Mouse (Mus musculus) embryonic facial prominence, embryonic 10.5 days (tissue): ENCODE measurements around the gene Pgpep1. TPM values are rescaled to one million over a fixed set of nuclear protein-coding genes. Genes with fewer than 3 reads are reported as not detected.

ENCODE experiments used
- DNase-seq: peaks from one replicate; pipeline ENCODE4 v3.0.0-alpha.2; 2017; ENCODE audit warnings: low spot score
- H3K27ac ChIP-seq: fragments of 300-500 bp; sonication (generic); replicated peaks from 2 replicates; pipeline ENCODE4 v1.5.1; 2016; ENCODE audit warnings: mild to moderate bottlenecking
- H3K27me3 ChIP-seq: fragments of 300-500 bp; sonication (generic); replicated peaks from 2 replicates; pipeline ENCODE4 v1.6.1; 2016; ENCODE audit warnings: low read depth, mild to moderate bottlenecking; ENCODE audit not compliant: poor library complexity, severe bottlenecking
- H3K36me3 ChIP-seq: fragments of 300-500 bp; sonication (generic); replicated peaks from 2 replicates; pipeline ENCODE4 v1.6.1; 2016; ENCODE audit warnings: mild to moderate bottlenecking, moderate library complexity
- H3K4me1 ChIP-seq: fragments of 300-500 bp; sonication (generic); 2 replicates; pipeline ENCODE4 v1.6.1; 2016
- H3K4me3 ChIP-seq: fragments of 300-500 bp; sonication (generic); 2 replicates; pipeline ENCODE4 v1.5.1; 2016; ENCODE audit warnings: mild to moderate bottlenecking, moderate library complexity
- H3K9me3 ChIP-seq: fragments of 300-500 bp; sonication (generic); 2 replicates; pipeline ENCODE4 v1.6.1; 2016; ENCODE audit warnings: mild to moderate bottlenecking
- WGBS: fragments of 180-500 bp; shearing (Covaris S2); methylation state at CpG from one replicate; pipeline ENCODE4 v1.1.7; 2016; 5-methylcytosine and 5-hydroxymethylcytosine counted together
- polyA plus RNA-seq: library from polyadenylated mRNA; unstranded; fragments of >200 nt; fragmentation: Nextera tagmentation; extraction: Ambion mirVana; gene quantifications from 2 replicates; pipeline ENCODE4 v1.2.1, GENCODE M21; 2016

Pgpep1 gene
- polyA plus RNA-seq, 1 experiment from 2014 or later = 51.8 TPM

DNA sequence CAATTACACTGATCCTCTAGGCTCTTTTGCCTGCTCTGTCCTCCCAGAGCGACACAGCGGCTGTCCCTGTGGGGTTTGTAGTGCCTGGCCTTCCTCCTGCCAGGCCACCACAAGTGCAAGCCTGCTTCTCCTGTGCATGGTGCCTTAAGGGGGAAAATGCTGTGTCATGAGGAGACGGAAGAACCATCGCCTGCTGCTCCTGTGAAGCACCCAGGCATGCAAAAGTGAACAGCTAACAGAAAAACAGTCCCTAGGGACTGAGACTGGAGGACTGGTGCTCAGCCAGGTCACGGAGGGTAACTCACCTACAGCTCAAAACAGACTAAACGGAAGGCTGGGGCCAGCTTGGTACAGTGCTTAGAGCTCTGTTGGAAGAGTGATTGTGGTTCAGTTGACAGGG, 24.7 kb downstream of the Pgpep1 start:
- H3K36me3 ChIP-seq = no peaks in the 10 kb centered on the region
- no peaks in the 10 kb centered on the region for H3K9me3 ChIP-seq
- H3K27me3 ChIP-seq = peaks cover 34% of the 10 kb centered on the region
- no peak overlapping the region for H3K4me3 ChIP-seq
- no peak for DNase-seq
- 78% methylated on average over 6 of the region's 6 CpGs for WGBS
- peaks cover 40% of the 10 kb centered on the region for H3K4me1 ChIP-seq
- no peak overlapping the region; the same call in 1 of the 2 replicates for H3K27ac ChIP-seq

DNA sequence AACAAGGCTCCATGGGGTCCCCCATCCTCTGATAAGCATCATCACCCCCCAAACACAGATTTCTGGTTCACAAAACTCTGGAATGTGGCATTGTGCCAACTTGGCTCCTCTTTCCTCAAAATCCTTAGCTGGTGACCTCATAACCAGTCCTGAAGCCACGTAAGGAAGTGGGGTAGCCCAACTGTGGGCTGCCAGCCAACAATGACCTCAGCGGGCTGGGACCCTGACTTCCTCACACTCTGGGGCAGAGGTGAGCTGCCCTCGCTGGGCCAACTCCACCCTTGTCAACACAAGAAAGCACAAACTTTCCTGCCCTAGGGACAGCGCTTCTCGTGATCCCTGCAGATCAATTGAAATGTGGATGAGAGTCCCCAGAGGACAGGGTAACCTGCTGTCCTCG, 26.1 kb downstream of the Pgpep1 start:
- Histone ChIP-seq H3K27ac (no peak overlapping the region), H3K4me1 (peaks cover 55% of the 10 kb centered on the region)

DNA sequence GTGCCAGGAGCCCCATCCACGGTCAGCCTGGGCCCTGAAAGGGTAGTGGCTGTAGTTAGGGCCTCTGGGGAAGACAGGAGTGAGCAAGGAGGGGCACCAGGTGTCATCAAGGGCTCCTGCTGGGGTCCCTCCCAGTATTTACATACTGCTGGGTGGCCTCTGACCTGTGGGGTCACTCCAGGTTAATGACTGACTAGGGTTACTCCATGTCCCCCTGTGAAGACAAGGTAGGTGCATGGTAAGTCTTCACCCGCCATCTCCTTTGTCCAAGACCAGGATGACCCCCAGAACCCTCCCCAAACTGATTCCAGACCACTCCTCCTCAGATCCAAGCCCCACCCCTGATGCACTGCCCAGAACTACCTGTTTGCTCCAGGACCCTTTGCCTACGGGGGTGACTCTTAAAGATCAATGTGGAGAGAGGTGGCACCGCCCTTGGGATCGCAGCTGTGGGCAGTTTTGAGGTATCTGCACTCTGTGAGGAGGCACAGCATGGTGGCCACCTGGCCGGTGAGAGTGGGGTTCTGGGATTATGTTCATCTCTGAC, 27.8 kb downstream of the Pgpep1 start, which contains the start of gene Gdf15:
Gene Gdf15 (minus strand): TSS at position 111 of the 547 bp plus-strand sequence.
- H3K27ac ChIP-seq = no peak within 1 kb of the TSS; the same call in 1 of the 2 replicates
- peak within 1 kb of the TSS; percentile 16; the same call in 1 of the 2 replicates for H3K4me3 ChIP-seq

More for the DNA sequence above, 26.1 kb downstream of the Pgpep1 start:
- H3K9me3 ChIP-seq = no peaks in the 10 kb centered on the region
- H3K27me3 ChIP-seq = peaks cover 37% of the 10 kb centered on the region
- H3K36me3 ChIP-seq = no peaks in the 10 kb centered on the region
- DNase-seq = no peak
- H3K4me3 ChIP-seq = no peak overlapping the region
- WGBS = 65% methylated on average over 6 of the region's 6 CpGs

DNA sequence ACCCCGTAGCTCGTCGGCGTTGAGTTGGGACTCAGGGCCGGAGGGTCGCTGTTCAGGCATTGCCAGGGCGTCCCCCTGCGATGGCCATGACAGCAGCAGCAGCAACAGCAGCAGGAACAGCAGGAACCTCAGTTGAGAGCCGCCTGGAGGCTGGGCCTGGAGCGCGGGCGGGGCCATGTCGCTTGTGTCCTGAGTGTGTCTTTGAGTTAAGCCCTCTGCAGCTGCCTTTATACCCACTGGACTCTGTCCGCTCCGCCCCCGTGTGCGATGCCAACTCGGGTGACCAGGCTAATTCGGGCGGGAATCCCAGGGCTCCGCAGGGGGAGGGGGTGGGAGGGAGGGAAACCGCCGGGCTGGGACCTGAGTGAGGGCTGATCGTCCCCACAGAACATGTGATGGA, 28.8 kb downstream of the Pgpep1 start:
- H3K27ac ChIP-seq = no peak overlapping the region; the same call in 1 of the 2 replicates
- DNase-seq = no peak
- 28% methylated on average over 24 of the region's 24 CpGs for WGBS
- no peaks in the 10 kb centered on the region for H3K9me3 ChIP-seq
- H3K36me3 ChIP-seq = no peaks in the 10 kb centered on the region
- H3K27me3 ChIP-seq = peaks cover 37% of the 10 kb centered on the region
- peak overlapping the region; percentile 16; the same call in 1 of the 2 replicates for H3K4me3 ChIP-seq
- H3K4me1 ChIP-seq = peaks cover 43% of the 10 kb centered on the region

More for the DNA sequence above, 27.8 kb downstream of the Pgpep1 start, which contains the start of gene Gdf15:
- Histone ChIP-seq H3K36me3 (no peaks in the 10 kb centered on the region), H3K9me3 (no peaks in the 10 kb centered on the region), H3K27me3 (peaks cover 37% of the 10 kb centered on the region), H3K4me1 (peaks cover 53% of the 10 kb centered on the region)
- 72% methylated on average over 6 of the region's 6 CpGs for WGBS
- no peak for DNase-seq

DNA sequence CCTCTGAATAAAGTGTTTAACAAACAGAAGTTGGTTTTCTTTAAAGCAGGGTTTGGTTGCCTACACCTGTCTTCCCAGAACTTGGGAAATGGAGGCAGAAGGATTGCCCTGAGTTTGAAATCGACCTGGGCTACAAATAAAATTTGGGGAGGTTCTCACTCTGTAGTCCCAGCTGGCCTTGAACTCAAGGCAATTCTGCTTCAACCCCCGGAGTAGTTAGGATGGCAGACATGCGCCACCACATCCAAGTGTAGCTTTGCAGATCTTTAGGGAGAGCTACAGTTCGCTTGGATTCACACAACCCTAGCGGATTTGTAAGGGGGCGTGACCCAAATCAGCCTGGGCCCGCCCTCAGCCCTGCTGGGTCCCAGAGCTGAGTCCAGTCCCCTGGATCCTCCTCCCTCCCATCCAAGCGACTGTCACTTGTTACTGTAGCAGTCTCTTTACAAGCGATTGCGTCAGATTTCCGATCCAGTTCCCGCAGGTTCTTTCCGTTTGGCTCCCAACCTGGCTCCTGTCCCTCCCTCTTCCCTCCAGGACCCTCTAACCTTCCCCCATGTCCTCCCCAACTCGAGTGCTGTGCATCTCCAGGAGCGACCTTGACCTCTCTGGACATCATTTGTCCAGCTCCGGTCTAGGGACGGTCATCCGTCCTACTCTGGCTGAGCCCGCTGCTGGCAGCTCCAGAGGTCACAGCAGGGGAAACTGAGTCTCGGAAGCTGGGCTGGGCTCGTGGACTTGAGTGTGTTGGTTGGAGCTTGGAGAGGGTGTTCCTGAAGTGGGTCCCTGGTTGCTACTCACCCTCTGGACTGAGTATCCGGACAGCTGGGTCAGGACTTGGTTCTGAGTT, 29.4 kb downstream of the Pgpep1 start:
- H3K4me3 ChIP-seq = peak overlapping the region; percentile 58
- H3K27me3 ChIP-seq = peaks cover 37% of the 10 kb centered on the region
- peaks cover 41% of the 10 kb centered on the region for H3K4me1 ChIP-seq
- H3K9me3 ChIP-seq = no peaks in the 10 kb centered on the region
- H3K27ac ChIP-seq = peak overlapping the region; percentile 16
- no peaks in the 10 kb centered on the region for H3K36me3 ChIP-seq
- DNase-seq = peak; percentile 57
- 13% methylated on average over 22 of the region's 22 CpGs for WGBS

DNA sequence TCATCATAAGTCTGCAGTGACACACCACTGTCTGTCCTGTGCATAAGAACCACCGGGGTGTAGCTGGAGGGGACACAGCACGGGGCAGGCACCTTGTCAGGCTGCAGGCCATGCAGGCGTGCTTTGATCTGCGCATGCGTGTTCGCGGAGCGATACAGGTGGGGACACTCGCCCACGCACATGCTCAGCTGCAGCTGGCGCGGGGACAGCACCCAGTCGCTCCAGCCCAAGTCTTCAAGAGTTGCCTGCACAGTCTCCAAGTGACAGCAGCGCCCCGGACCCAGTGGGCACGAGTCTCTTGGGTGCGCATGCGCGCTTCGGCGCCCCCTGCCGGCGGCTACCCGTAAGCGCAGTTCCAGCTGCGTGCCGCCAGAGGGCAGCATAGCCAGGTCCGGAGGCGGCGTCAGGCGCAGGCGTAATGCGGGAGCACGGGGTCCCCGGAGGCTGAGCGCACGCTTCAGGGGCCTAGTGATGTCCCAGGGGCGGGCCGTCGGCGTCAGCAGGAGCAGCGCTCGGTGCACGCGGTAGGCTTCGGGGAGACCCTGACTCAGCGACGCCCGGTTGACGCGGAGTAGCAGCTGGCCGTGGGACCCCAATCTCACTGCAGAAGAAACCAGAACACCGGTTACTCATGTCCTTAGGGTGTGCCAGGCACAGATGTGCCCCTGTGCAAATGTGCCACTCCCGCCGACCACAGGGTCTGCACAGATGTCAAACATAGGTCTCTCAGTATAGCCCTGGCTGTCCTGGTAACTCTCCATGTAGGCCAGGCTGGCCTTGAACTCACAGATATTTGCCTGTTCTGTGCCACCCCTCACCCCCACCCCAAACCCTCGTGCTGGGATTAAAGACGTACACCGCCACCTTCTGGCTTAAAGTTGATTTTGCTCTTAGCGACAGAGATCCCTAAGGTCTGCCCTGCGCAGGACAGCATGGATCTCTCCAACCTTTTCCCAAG, 30.3 kb downstream of the Pgpep1 start:
- peak overlapping the region; percentile 58 for H3K4me3 ChIP-seq
- H3K27me3 ChIP-seq = peaks cover 37% of the 10 kb centered on the region
- H3K36me3 ChIP-seq = no peaks in the 10 kb centered on the region
- H3K9me3 ChIP-seq = no peaks in the 10 kb centered on the region
- H3K27ac ChIP-seq = peak overlapping the region; percentile 79
- 1% methylated on average over 60 of the region's 60 CpGs for WGBS
- DNase-seq = peak; percentile 93
- H3K4me1 ChIP-seq = peaks cover 44% of the 10 kb centered on the region

DNA sequence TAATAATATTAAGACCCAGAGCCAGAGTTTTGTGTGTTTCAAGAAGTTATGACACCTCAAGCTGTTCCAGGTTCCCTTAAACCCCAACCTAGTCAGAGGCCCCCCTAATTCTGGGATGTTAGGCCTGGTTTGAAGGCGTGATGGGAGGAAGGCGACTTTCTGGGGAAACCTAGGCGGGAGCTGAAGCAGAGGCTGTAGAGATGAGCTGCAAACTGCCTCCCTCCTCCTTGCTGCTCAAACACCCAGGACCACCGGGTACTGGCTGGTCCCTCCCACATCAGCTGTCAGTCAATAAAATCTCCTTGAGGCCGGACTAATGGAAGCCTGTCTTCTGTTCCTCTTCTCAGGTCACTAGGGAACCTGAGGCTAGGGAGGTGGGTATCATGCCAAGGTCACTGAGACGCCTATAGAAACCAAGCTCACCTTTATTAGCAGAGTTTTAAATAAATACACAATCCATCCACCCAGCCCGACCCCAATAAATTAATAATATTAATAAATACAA, 31.1 kb downstream of the Pgpep1 start:
- Histone ChIP-seq H3K27ac (peak overlapping the region; percentile 79), H3K4me3 (peak overlapping the region; percentile 58), H3K36me3 (no peaks in the 10 kb centered on the region), H3K4me1 (peaks cover 42% of the 10 kb centered on the region), H3K9me3 (no peaks in the 10 kb centered on the region), H3K27me3 (peaks cover 36% of the 10 kb centered on the region)
- no peak for DNase-seq
- WGBS = 59% methylated on average over 7 of the region's 7 CpGs

DNA sequence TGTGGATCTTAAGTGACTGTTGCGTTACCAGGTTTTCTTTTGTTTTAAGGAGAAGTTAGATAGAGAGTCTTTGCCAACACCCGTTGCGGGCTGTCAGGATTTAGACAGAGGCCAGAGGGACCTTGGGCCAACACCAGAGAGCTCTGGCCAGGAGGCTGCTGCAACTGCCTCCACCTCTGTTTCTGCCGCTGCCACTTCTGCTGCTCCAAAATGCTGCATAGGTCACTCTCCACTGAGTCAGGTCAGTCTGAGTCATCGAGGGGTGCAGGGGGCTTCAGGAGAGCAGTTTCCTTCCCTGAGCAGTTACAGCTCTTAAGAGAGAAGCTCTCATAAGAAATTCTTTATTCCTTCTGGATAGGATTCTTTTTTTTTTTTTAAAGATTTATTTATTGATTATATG, 33.1 kb downstream of the Pgpep1 start:
- no peaks in the 10 kb centered on the region for H3K9me3 ChIP-seq
- no peaks in the 10 kb centered on the region for H3K36me3 ChIP-seq
- H3K27me3 ChIP-seq = peaks cover 30% of the 10 kb centered on the region
- H3K27ac ChIP-seq = no peak overlapping the region
- peaks cover 37% of the 10 kb centered on the region for H3K4me1 ChIP-seq
- no peak for DNase-seq
- H3K4me3 ChIP-seq = no peak overlapping the region
- WGBS = 86% methylated on average over 5 of the region's 5 CpGs

DNA sequence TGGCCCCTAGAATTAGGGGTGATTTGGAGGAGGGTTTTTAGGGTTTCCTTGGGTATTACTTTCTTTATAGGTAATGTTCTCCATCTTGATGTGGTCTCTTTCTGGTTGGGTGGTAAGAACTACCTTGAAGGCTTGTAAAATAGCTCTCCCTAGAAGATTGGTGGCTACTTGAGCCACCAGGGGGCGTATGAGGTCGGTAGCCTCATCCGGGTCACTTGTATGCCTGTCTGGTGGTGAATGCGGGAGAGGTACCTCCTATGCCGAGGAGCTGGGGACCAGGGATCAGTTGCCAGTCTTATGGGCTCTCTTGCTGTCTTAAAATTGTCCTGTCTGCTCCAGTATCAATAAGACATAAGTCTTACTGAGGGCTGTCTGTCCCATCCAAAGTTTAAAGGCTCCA, 35.1 kb downstream of the Pgpep1 start:
- Histone ChIP-seq H3K27me3 (peaks cover 31% of the 10 kb centered on the region), H3K9me3 (no peaks in the 10 kb centered on the region), H3K4me3 (peak overlapping the region; percentile 25; the same call in 1 of the 2 replicates), H3K4me1 (peaks cover 27% of the 10 kb centered on the region), H3K36me3 (no peaks in the 10 kb centered on the region), H3K27ac (no peak overlapping the region; the same call in 1 of the 2 replicates)
- DNase-seq = peak; percentile 80
- WGBS = 24% methylated on average over 5 of the region's 5 CpGs

DNA sequence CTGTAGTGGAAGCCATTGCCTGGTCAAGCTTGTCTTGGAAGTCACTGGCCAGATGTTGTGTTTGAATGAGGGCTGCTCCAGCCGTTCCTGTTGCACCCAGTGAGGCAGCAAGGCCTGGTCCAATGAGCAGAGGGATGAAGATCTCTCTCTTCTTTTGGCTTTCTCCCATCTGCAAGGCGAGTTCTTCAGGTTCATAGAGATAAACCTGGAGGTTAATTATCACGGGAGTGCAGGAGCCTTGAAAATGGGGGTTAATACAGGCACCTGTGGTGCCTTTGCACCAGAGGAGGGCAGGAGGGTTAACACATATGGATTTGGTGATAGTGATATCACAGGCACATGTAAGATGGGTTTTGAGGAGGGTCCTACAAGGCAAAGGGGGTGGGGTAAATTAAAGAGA, 38.0 kb downstream of the Pgpep1 start:
- DNase-seq = no peak
- Histone ChIP-seq H3K27ac (no peak overlapping the region), H3K4me3 (no peak overlapping the region), H3K27me3 (peaks cover 35% of the 10 kb centered on the region), H3K4me1 (peaks cover 30% of the 10 kb centered on the region), H3K9me3 (no peaks in the 10 kb centered on the region), H3K36me3 (no peaks in the 10 kb centered on the region)
- 57% methylated on average over 3 of the region's 3 CpGs for WGBS

DNA sequence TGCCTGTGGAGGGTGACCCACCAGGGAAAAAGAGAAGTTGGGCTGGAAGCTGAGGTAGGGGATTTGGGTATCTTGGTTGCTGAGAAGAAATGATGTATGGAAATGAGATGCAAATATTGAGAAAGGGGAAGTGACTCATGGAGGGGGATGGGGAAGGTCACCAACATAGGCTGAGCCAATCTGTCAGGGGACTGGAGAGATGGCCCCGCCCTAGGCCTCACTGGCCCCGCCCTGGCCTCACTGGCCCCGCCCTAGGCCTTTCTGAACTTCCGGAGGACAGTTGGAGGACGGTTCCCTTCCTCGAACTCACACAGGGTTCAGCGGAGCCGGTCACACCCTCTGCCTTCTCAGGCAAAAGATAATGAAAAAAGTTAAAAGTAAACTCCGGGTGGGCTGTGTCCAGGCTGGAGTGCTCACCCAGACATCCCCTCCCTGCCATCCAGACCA, 41.3 kb downstream of the Pgpep1 start:
- DNase-seq = no peak
- H3K27ac ChIP-seq = 0 out of 2 replicates have a peak overlapping the region, but pooled peaks have one; percentile 10
- WGBS = 31% methylated on average over 9 of the region's 9 CpGs
- H3K4me3 ChIP-seq = 0 out of 2 replicates have a peak overlapping the region, but pooled peaks have one; percentile 11
- H3K9me3 ChIP-seq = no peaks in the 10 kb centered on the region
- no peaks in the 10 kb centered on the region for H3K36me3 ChIP-seq
- H3K27me3 ChIP-seq = peaks cover 35% of the 10 kb centered on the region
- peaks cover 24% of the 10 kb centered on the region for H3K4me1 ChIP-seq

DNA sequence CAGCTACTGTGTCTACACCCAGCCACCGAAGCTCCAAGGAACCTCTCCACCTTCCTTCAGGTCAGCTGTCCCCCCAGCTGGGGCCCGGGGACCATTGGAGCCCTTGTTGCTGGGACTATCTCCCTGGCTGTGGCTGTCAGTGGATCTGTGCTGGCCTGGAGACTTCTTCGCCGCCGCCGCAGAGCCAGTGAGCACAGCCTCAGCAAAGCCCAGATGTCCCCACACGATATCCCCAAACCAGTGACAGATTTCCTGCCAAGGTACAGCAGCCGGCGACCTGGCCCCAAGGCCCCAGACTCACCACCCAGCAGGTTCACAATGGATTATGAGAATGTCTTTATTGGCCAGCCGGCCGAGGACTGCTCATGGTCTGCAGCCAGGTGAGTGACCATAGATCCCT, 42.2 kb downstream of the Pgpep1 start:
- H3K36me3 ChIP-seq = no peaks in the 10 kb centered on the region
- WGBS = 84% methylated on average over 11 of the region's 11 CpGs
- H3K4me3 ChIP-seq = peak overlapping the region; percentile 17; the same call in 1 of the 2 replicates
- H3K9me3 ChIP-seq = no peaks in the 10 kb centered on the region
- H3K27ac ChIP-seq = peak overlapping the region; percentile 37
- DNase-seq = no peak
- peaks cover 33% of the 10 kb centered on the region for H3K27me3 ChIP-seq
- H3K4me1 ChIP-seq = peaks cover 27% of the 10 kb centered on the region
